In genomic region chr9:46003729-46004128, GRCm38 (mm10) we compare ENCODE assay signal across 8 mouse cellular contexts. TPM values are rescaled to one million over a fixed set of nuclear protein-coding genes. Genes with fewer than 3 reads are reported as not detected.
DNase-seq lines count a peak whose midpoint lies in the region; ATAC-seq lines count a peak whose summit lies in the region.

No protein-coding gene starts in this region.

- ATAC-seq in midbrain, embryonic 14.5 days (ENCODE audit: low FRiP score, low TSS enrichment), result no peak
- no peak for ATAC-seq in midbrain, embryonic 16.5 days
- ATAC-seq in frontal cortex, adult (ENCODE audit: low TSS enrichment), result peak; percentile 64; the same call in 1 of the 2 replicates
- ATAC-seq in intestine, embryonic 14.5 days (replicated peaks; ENCODE audit: low FRiP score, low TSS enrichment, low read depth), result no peak
- peak; percentile 26; the same call in 1 of the 2 replicates for ATAC-seq in limb, embryonic 15.5 days (ENCODE audit: insufficient number of reproducible peaks, low FRiP score, low TSS enrichment, low read depth)

- 11% methylated on average over 7 of the region's 7 CpGs for WGBS in midbrain, embryonic 14.5 days
- WGBS in midbrain, embryonic 16.5 days, result 7% methylated on average over 7 of the region's 7 CpGs
- 7% methylated on average over 7 of the region's 7 CpGs for WGBS in intestine, embryonic 14.5 days
- 5% methylated on average over 7 of the region's 7 CpGs for WGBS in limb, embryonic 15.5 days

- H3K4me2 ChIP-seq in midbrain, embryonic 14.5 days (ENCODE audit: low read length), result no peak overlapping the region
- H3K4me2 ChIP-seq in midbrain, embryonic 16.5 days (ENCODE audit: low read length), result no peak overlapping the region
- H3K4me2 ChIP-seq in intestine, embryonic 14.5 days (ENCODE audit: low read length), result no peak overlapping the region
- 0 out of 2 replicates have a peak overlapping the region, but pooled peaks have one; percentile 17 for H3K4me2 ChIP-seq in limb, embryonic 15.5 days

- peak; percentile 91 for DNase-seq in midbrain, embryonic 14.5 days
- DNase-seq in brain, adult 2 months (ENCODE audit: low read depth, low spot score), result peak; percentile 82
- DNase-seq in intestine, embryonic 14.5 days (ENCODE audit: low spot score), result peak; percentile 99
- peak; percentile 84 for DNase-seq in right cerebral cortex, postnatal 14 days
- peak; percentile 92 for DNase-seq in urinary bladder, postnatal 25 days (ENCODE audit: low spot score)

- no peaks in the 10 kb centered on the region for H3K36me3 ChIP-seq in midbrain, embryonic 14.5 days (ENCODE audit: control insufficient read depth, insufficient read depth, low read length)
- H3K36me3 ChIP-seq in midbrain, embryonic 16.5 days (ENCODE audit: control insufficient read depth, insufficient read depth, low read length), result no peaks in the 10 kb centered on the region
- H3K36me3 ChIP-seq in intestine, embryonic 14.5 days (ENCODE audit: control insufficient read depth, insufficient read depth, low read length), result no peaks in the 10 kb centered on the region
- H3K36me3 ChIP-seq in limb, embryonic 15.5 days, result no peaks in the 10 kb centered on the region

- H3K9me3 ChIP-seq in midbrain, embryonic 14.5 days (ENCODE audit: control insufficient read depth, low read length), result no peaks in the 10 kb centered on the region
- H3K9me3 ChIP-seq in midbrain, embryonic 16.5 days (replicated peaks; ENCODE audit: control insufficient read depth, low read length, poor library complexity, severe bottlenecking), result no peaks in the 10 kb centered on the region
- no peaks in the 10 kb centered on the region for H3K9me3 ChIP-seq in intestine, embryonic 14.5 days (ENCODE audit: control insufficient read depth, low read length)
- H3K9me3 ChIP-seq in limb, embryonic 15.5 days, result no peaks in the 10 kb centered on the region

- H3K27ac ChIP-seq in midbrain, embryonic 14.5 days (replicated peaks; ENCODE audit: low read depth, low read length), result no peak overlapping the region
- no peak overlapping the region for H3K27ac ChIP-seq in midbrain, embryonic 16.5 days (ENCODE audit: low read length)
- no peak overlapping the region for H3K27ac ChIP-seq in intestine, embryonic 14.5 days (ENCODE audit: low read depth)
- H3K27ac ChIP-seq in limb, embryonic 15.5 days, result peak overlapping the region; percentile 30; the same call in 1 of the 2 replicates

- H3K9ac ChIP-seq in midbrain, embryonic 14.5 days (replicated peaks; ENCODE audit: low read length), result no peak overlapping the region
- H3K9ac ChIP-seq in midbrain, embryonic 16.5 days (ENCODE audit: low read depth, low read length), result no peak overlapping the region
- H3K9ac ChIP-seq in intestine, embryonic 14.5 days (ENCODE audit: low read length), result no peak overlapping the region
- H3K9ac ChIP-seq in limb, embryonic 15.5 days, result no peak overlapping the region

- H3K4me1 ChIP-seq in midbrain, embryonic 14.5 days (ENCODE audit: control insufficient read depth, insufficient read depth, low read length), result no peaks in the 10 kb centered on the region
- H3K4me1 ChIP-seq in midbrain, embryonic 16.5 days (ENCODE audit: control insufficient read depth, insufficient read depth, low read length), result no peaks in the 10 kb centered on the region
- no peaks in the 10 kb centered on the region for H3K4me1 ChIP-seq in intestine, embryonic 14.5 days (replicated peaks; ENCODE audit: control insufficient read depth, insufficient read depth, low read length)
- H3K4me1 ChIP-seq in limb, embryonic 15.5 days, result peaks cover 3% of the 10 kb centered on the region; the same call in 1 of the 2 replicates

- no peaks in the 10 kb centered on the region for H3K27me3 ChIP-seq in midbrain, embryonic 14.5 days (ENCODE audit: control insufficient read depth, insufficient read depth, low read length)
- no peaks in the 10 kb centered on the region for H3K27me3 ChIP-seq in midbrain, embryonic 16.5 days (ENCODE audit: control insufficient read depth, insufficient read depth, low read depth, low read length)
- H3K27me3 ChIP-seq in intestine, embryonic 14.5 days (replicated peaks; ENCODE audit: control insufficient read depth, insufficient read depth, low read length), result no peaks in the 10 kb centered on the region
- no peaks in the 10 kb centered on the region for H3K27me3 ChIP-seq in limb, embryonic 15.5 days

- no peak overlapping the region for H3K4me3 ChIP-seq in midbrain, embryonic 14.5 days (replicated peaks; ENCODE audit: low read depth, low read length)
- H3K4me3 ChIP-seq in midbrain, embryonic 16.5 days (ENCODE audit: low read depth, low read length), result no peak overlapping the region
- no peak overlapping the region for H3K4me3 ChIP-seq in intestine, embryonic 14.5 days (ENCODE audit: low read depth, low read length)
- H3K4me3 ChIP-seq in limb, embryonic 15.5 days, result no peak overlapping the region

RNA-seq across cellular contexts. Expression of gene Pafah1b2, which starts 8.8 kb away (rescaled TPM):
- 291 and 338 TPM in 2 replicates for polyA plus RNA-seq in midbrain, embryonic 14.5 days (2014; fragmentation: Nextera tagmentation; extraction: Ambion mirVana)
- 287 and 294 TPM in 2 replicates for polyA plus RNA-seq in midbrain, embryonic 16.5 days (2015; fragmentation: Nextera tagmentation; extraction: Ambion mirVana)
- polyA plus RNA-seq in intestine, embryonic 14.5 days (2014; fragmentation: Nextera tagmentation; extraction: Ambion mirVana), result 156 and 172 TPM in 2 replicates
- polyA plus RNA-seq in limb, embryonic 15.5 days (2015; fragmentation: Nextera tagmentation; extraction: Ambion mirVana), result 182 and 188 TPM in 2 replicates

RNA-seq across cellular contexts. Expression of gene Sik3, which starts 8.9 kb away (rescaled TPM):
- polyA plus RNA-seq in midbrain, embryonic 14.5 days (2014; fragmentation: Nextera tagmentation; extraction: Ambion mirVana), result 10.3 and 11.4 TPM in 2 replicates
- polyA plus RNA-seq in midbrain, embryonic 16.5 days (2015; fragmentation: Nextera tagmentation; extraction: Ambion mirVana), result 5.1 and 5.9 TPM in 2 replicates
- 7.5 and 9.6 TPM in 2 replicates for polyA plus RNA-seq in intestine, embryonic 14.5 days (2014; fragmentation: Nextera tagmentation; extraction: Ambion mirVana)
- 10.6 and 11.8 TPM in 2 replicates for polyA plus RNA-seq in limb, embryonic 15.5 days (2015; fragmentation: Nextera tagmentation; extraction: Ambion mirVana)

RNA-seq across cellular contexts. Expression of gene Sidt2, which starts 48.7 kb away (rescaled TPM):
- 40.3 and 40.5 TPM in 2 replicates for polyA plus RNA-seq in midbrain, embryonic 14.5 days (2014; fragmentation: Nextera tagmentation; extraction: Ambion mirVana)
- 44.7 and 50.0 TPM in 2 replicates for polyA plus RNA-seq in midbrain, embryonic 16.5 days (2015; fragmentation: Nextera tagmentation; extraction: Ambion mirVana)
- polyA plus RNA-seq in intestine, embryonic 14.5 days (2014; fragmentation: Nextera tagmentation; extraction: Ambion mirVana), result 37.9 and 41.2 TPM in 2 replicates
- polyA plus RNA-seq in limb, embryonic 15.5 days (2015; fragmentation: Nextera tagmentation; extraction: Ambion mirVana), result 50.6 and 66.1 TPM in 2 replicates

Comparison
In these comparisons a context has a peak if more than half of its experiments do, and no peak if none do; other contexts are left out.
1. ATAC-seq: peak in frontal cortex, adult (single experiment) and limb, embryonic 15.5 days (single experiment); none in midbrain, embryonic 14.5 days (single experiment), midbrain, embryonic 16.5 days (single experiment) and intestine, embryonic 14.5 days (single experiment).
2. Peak in every context shown above with its lines, with median percentiles within 50 percentile points of each other: DNase-seq.